Mouse (Mus musculus) thymus, adult 2 months (tissue): Measurements from ENCODE around the gene Dnajc2. TPM values are rescaled to one million over a fixed set of nuclear protein-coding genes. Genes with fewer than 3 reads are reported as not detected.

Source experiments
- DNase-seq: peaks from one replicate; pipeline ENCODE4 v3.0.0; 2021
- H3K27ac ChIP-seq: fragments of 200-500 bp; 2 replicates; pipeline ENCODE4 v1.5.1; 2012; ENCODE audit warnings: low read length, control low read depth; ENCODE audit not compliant: control insufficient read depth, insufficient read depth
- H3K27me3 ChIP-seq: fragments of 200-500 bp; 2 replicates; pipeline ENCODE4 v1.6.1; 2012; ENCODE audit warnings: mild to moderate bottlenecking, low read length, moderate library complexity, mixed read lengths; ENCODE audit not compliant: control insufficient read depth, insufficient read depth
- H3K36me3 ChIP-seq: fragments of 200-500 bp; 2 replicates; pipeline ENCODE4 v1.6.1; 2012; ENCODE audit warnings: mild to moderate bottlenecking, low read length, moderate library complexity; ENCODE audit not compliant: control insufficient read depth, insufficient read depth
- H3K4me1 ChIP-seq: fragments of 200-500 bp; replicated peaks from 2 replicates; pipeline ENCODE4 v1.6.1; 2012; ENCODE audit warnings: low read length; ENCODE audit not compliant: control insufficient read depth, insufficient read depth
- H3K4me3 ChIP-seq: fragments of 200-500 bp; 2 replicates; pipeline ENCODE4 v1.5.1; 2012; ENCODE audit warnings: mild to moderate bottlenecking, low read length, control low read depth, moderate library complexity; ENCODE audit not compliant: control insufficient read depth, insufficient read depth
- CTCF ChIP-seq: fragments of 200-500 bp; IDR thresholded peaks from 2 replicates; pipeline ENCODE4 v1.5.1; 2012; ENCODE audit warnings: mild to moderate bottlenecking, control low read depth, low read length, moderate library complexity, borderline replicate concordance; ENCODE audit not compliant: control insufficient read depth, poor library complexity, insufficient read depth; ENCODE audit errors: extremely low read depth
- POLR2A ChIP-seq: fragments of 200-500 bp; IDR thresholded peaks from 2 replicates; pipeline ENCODE4 v1.6.1; 2012; ENCODE audit warnings: mild to moderate bottlenecking, low read length, control low read depth, moderate library complexity; ENCODE audit not compliant: control insufficient read depth, poor library complexity, insufficient read depth; ENCODE audit errors: extremely low read depth
- WGBS: fragments of 180-500 bp; shearing (Covaris S2); methylation state at CpG from one replicate; pipeline ENCODE4 v1.1.7; 2018; 5-methylcytosine and 5-hydroxymethylcytosine counted together
- polyA plus RNA-seq: library from polyadenylated mRNA; depleted of rRNA; stranded (reverse); fragments of >200 nt; gene quantifications from 2 replicates; pipeline ENCODE4 v1.2.3, GENCODE M21; 2012

Dnajc2 gene
- polyA plus RNA-seq, 1 experiment, result 17.0 TPM

DNA sequence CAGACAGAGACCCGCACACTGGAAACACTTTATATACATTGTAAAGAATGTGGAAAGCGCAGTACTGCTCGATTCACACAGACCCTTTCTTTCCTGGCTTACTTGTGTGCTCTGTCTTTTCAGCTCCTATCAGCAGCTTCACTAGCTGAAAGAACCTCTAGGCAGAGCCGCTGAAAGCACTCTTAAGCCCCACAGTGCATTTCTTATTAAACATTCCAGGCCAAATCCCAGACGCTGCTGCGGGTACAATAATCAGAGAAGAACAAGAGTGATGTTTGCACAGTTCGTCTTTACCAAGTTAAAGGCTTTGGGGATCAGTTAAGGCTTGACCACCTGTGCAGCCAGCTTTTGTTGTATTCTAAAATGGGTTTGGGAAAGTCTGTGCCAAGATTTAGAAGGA lies 60.2 kb downstream of the Dnajc2 start:
- Histone ChIP-seq H3K4me3 (no peak overlapping the region), H3K4me1 (no peaks in the 10 kb centered on the region), H3K36me3 (no peaks in the 10 kb centered on the region), H3K27me3 (no peaks in the 10 kb centered on the region), H3K27ac (no peak overlapping the region)
- no peak for DNase-seq
- 92% methylated on average over 7 of the region's 7 CpGs for WGBS
- TF ChIP-seq POLR2A (no peak), CTCF (no peak)

DNA sequence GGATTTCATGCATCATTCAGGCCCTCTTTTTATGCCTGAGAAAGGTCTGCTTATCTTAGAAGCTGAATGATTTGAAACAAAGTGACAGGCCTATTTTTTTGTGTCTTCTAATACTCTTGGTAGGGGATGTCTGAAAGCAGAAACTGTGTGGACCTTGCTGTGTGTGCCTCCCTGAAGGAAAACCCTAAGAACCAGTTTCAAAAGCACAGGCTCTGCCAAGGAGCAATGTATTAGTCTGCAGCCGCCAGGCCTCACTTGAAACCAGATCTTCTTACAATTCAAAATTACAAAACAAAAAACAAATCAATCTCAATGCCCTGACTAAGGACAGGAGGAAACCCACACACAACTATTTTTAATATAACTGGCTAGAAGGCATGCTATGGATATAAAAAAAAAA lies 60.6 kb downstream of the Dnajc2 start:
- TF ChIP-seq CTCF, result no peak
- no peak for TF ChIP-seq POLR2A
- WGBS, result 94% methylated on average over 1 of the region's 1 CpGs
- DNase-seq, result no peak

DNA sequence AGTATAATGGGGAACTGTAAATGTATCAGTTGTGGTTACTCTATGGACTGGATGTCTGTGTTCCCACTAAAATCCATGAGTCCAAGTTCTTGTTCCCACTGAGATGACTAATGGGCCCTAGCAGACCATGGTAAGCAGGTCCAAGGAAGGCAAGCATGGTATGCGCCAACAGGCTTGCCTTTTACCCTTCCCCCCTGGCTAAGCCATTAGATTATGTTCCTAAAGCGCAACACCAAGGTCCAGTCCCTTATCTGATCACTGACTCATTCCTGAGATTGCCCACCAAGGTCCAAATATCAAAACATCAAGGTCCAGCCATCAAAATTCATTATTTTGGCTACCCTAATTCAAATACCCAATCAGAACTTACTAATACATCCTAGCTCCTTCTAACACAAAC lies 65.8 kb downstream of the Dnajc2 start:
- Histone ChIP-seq H3K36me3 (no peaks in the 10 kb centered on the region), H3K4me3 (no peak overlapping the region), H3K27me3 (no peaks in the 10 kb centered on the region), H3K4me1 (no peaks in the 10 kb centered on the region), H3K27ac (no peak overlapping the region)
- no peak for TF ChIP-seq CTCF
- TF ChIP-seq POLR2A, result no peak
- no peak for DNase-seq
- WGBS, result 95% methylated on average over 2 of the region's 2 CpGs

More for the DNA sequence above, 60.6 kb downstream of the Dnajc2 start:
- Histone ChIP-seq H3K36me3 (no peaks in the 10 kb centered on the region), H3K4me1 (no peaks in the 10 kb centered on the region), H3K27ac (no peak overlapping the region), H3K27me3 (no peaks in the 10 kb centered on the region), H3K4me3 (no peak overlapping the region)

DNA sequence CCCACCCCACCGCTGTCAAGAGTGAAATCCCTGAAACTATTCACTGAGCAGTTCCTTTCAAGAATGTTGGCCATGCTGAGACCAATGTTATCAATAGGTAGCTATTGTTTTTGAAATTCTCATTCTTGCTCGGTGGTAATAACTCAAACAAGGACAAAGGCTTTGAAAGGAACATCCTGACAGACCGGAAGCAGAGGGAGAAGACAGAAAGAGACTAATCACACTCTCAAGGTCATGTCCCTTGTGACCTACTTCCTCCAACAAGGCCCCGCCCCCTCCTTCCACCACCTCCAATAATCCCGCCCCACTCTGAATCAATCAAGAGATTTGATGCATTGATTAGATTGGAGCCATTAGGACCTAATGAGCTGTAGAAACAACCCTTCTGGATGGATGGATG lies 66.5 kb downstream of the Dnajc2 start:
- Histone ChIP-seq H3K27ac (no peak overlapping the region), H3K4me1 (no peaks in the 10 kb centered on the region), H3K27me3 (no peaks in the 10 kb centered on the region), H3K36me3 (no peaks in the 10 kb centered on the region), H3K4me3 (no peak overlapping the region)
- DNase-seq, result no peak
- TF ChIP-seq POLR2A (no peak), CTCF (no peak)
- 91% methylated on average over 5 of the region's 5 CpGs for WGBS

DNA sequence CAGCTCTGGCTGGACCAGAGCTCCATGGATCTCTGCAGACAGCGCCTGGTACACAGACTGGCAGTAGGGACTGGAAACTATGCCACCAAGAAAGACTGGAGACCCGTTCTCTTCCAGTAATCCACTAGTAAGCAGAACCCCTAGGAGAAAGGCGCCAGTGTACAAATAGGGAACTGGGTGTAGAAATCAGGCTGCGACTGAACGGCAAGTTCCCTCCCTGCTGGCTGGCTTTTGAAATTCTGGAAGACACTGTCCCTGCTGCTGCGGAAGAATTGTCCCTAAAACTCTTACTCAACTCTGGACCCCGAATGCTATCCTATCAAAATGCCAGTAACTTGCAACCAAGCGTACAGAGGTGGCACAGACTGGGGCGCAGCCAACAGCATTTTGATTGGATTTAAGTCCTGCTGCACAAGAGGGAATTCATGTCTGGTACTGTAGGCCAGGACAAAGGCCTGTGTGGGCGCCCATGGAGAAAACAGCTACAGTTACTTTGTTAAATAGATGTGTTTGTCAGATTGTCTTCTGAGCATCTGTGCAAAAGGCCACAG lies 67.8 kb downstream of the Dnajc2 start:
- WGBS, result 89% methylated on average over 10 of the region's 10 CpGs
- TF ChIP-seq CTCF (no peak), POLR2A (no peak)
- no peak for DNase-seq
- Histone ChIP-seq H3K4me1 (no peaks in the 10 kb centered on the region), H3K27me3 (no peaks in the 10 kb centered on the region), H3K27ac (no peak overlapping the region), H3K4me3 (no peak overlapping the region), H3K36me3 (no peaks in the 10 kb centered on the region)

DNA sequence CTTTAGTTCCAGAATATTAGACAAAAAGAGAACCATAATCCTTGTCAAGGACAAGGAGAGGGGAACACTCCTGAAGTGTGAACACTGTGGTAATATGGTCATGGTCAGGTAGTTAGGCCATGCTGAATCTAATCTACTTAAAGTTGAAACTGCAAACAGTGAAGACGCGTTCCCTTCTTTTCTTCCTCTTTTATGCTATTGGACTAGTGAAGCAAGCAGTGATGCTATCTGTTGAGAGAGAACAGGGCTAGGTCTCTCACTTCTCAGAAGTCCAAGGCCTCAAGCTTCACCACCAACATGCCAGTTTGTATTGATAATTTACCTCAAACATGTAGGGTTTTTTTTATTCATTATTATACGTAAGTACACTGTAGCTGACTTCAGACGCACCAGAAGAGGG lies 70.6 kb downstream of the Dnajc2 start:
- no peak for TF ChIP-seq POLR2A
- no peak for TF ChIP-seq CTCF

More for the DNA sequence above, 70.6 kb downstream of the Dnajc2 start:
- no peak overlapping the region for H3K4me3 ChIP-seq
- DNase-seq, result no peak
- no peak overlapping the region for H3K27ac ChIP-seq
- no peaks in the 10 kb centered on the region for H3K27me3 ChIP-seq
- 91% methylated on average over 4 of the region's 4 CpGs for WGBS
- H3K4me1 ChIP-seq, result no peaks in the 10 kb centered on the region
- H3K36me3 ChIP-seq, result no peaks in the 10 kb centered on the region
